Mouse (Mus musculus): ENCODE data around the gene Cyth2. TPM values are rescaled to one million over a fixed set of nuclear protein-coding genes. Genes with fewer than 3 reads are reported as not detected.

The Cyth2 gene
- polyA plus RNA-seq, 1 experiment: 157 TPM

- Histone ChIP-seq H3K36me3 (replicated peaks; ENCODE audit: low read length) (no peaks in the 10 kb centered on the region), H3K4me3 (replicated peaks) (no peak overlapping the region), H3K27me3 (replicated peaks) (peaks cover 96% of the 10 kb centered on the region), H3K9me3 (peaks cover 12% of the 10 kb centered on the region), H3K4me1 (peaks cover 46% of the 10 kb centered on the region)
- TF ChIP-seq GATA1 (IDR thresholded peaks at IDR 0.05; ENCODE audit: borderline replicate concordance, low read length): no peak
- no peak for TF ChIP-seq FLI1 (IDR thresholded peaks at IDR 0.05; ENCODE audit: low read length)
Observed at GRCm38 (mm10) chr7:45786661-45787413, 27.5 kb downstream of the Cyth2 start.

- H3K4me1 ChIP-seq: peaks cover 45% of the 10 kb centered on the region
- TF ChIP-seq FLI1 (IDR thresholded peaks at IDR 0.05; ENCODE audit: low read length) (no peak), GATA1 (IDR thresholded peaks at IDR 0.05; ENCODE audit: borderline replicate concordance, low read length) (no peak)
- no peaks in the 10 kb centered on the region for H3K36me3 ChIP-seq (replicated peaks; ENCODE audit: low read length)
- H3K9me3 ChIP-seq: peaks cover 12% of the 10 kb centered on the region
- H3K4me3 ChIP-seq (replicated peaks): no peak overlapping the region
- peaks cover 96% of the 10 kb centered on the region for H3K27me3 ChIP-seq (replicated peaks)
Observed at GRCm38 (mm10) chr7:45786136-45786578, 28.2 kb downstream of the Cyth2 start.

GRCm38 (mm10) chr7:45785388-45786135 is 28.8 kb downstream of the Cyth2 start:
- peaks cover 9% of the 10 kb centered on the region for H3K9me3 ChIP-seq
- H3K27me3 ChIP-seq (replicated peaks): peaks cover 96% of the 10 kb centered on the region
- H3K4me3 ChIP-seq (replicated peaks): no peak overlapping the region
- peaks cover 50% of the 10 kb centered on the region for H3K4me1 ChIP-seq
- H3K36me3 ChIP-seq (replicated peaks; ENCODE audit: low read length): no peaks in the 10 kb centered on the region
- TF ChIP-seq FLI1 (IDR thresholded peaks at IDR 0.05; ENCODE audit: low read length) (no peak), GATA1 (IDR thresholded peaks at IDR 0.05; ENCODE audit: borderline replicate concordance, low read length) (no peak)

DNA sequence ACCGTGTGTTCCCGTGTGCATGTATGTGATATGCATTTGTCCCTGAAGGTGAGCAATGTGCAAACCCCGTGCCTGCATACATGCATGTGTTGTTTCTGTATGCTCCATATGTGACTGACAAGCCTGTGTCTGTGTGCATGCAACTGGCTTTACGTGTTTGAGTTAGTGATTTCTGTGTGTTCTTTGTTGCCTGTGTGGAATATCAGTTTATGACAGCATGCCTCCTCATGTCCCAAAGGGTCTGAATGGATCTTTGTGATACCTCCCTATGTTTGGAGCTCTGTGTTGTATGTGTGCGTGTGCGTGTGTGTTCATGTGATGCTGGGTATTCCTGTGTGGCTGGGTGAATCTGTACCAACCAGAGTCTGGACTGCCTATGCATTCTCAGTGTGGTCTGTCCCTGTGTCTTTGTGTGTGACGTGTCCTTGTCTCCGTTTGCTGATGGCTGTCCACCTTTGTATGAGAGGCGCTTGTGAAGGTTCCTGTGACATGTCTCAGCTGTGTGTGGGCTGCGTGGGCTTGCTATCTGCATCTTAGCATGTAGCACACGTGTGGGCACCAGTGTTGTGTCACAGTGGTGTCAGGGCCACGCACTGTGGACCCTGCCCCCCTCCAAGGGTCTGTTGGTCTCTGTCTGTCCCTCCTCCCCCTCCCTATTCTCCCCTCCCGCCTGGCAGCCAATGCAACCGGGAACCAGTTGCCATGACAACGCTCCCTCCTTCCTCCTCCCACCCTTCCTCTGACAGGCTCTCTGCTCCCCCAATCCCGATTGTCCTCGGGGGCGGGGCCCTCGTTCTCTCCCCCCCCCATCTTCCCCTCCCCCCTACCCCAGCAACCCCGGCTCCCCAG is 29.6 kb downstream of the Cyth2 start, which contains the start of gene Sult2b1:
Gene Sult2b1, minus strand, starts transcription at position 146 of the 849 bp plus-strand sequence.
- Histone ChIP-seq H3K36me3 (replicated peaks; ENCODE audit: low read length) (no peaks in the 10 kb centered on the region), H3K4me3 (replicated peaks) (peak within 1 kb of the TSS; percentile 92), H3K9me3 (peaks cover 1% of the 10 kb centered on the region; the same call in 1 of the 2 replicates), H3K4me1 (peaks cover 50% of the 10 kb centered on the region), H3K27me3 (replicated peaks) (peaks cover 92% of the 10 kb centered on the region)
- TF ChIP-seq GATA1 (IDR thresholded peaks at IDR 0.05; ENCODE audit: borderline replicate concordance, low read length): no peak

DNA sequence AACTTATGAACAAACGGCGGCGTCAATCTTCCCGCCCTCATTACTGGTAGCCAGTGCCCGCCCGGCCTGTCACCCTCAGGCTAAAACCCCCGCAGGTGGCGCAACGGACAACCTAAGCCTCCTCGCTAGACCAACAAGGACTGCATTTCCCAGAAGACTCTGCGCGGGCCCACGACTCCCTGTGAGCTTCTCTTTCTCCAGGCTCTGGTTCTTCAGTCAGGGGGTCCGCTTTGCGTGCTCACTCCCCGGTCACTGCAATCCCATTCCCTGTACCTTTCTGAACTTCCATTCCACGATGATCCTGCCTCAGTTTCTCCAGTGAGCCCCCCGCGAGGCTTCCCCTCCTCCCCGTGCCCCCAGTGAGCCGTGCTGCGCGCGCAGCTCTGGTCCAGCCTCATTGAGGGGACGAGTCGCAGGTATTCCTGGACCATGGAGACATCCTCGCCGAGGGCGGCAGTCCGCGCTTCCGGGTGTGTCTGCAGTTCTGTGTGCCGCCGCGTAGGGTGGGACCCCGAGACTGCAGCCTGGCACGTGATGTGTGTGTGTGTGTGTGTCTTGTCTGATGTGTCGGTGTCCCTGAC is 30.8 kb downstream of the Cyth2 start, which contains the start of gene Lmtk3:
Gene Lmtk3, plus strand, starts transcription at position 228 of the 581 bp plus-strand sequence.
- H3K36me3 ChIP-seq (replicated peaks; ENCODE audit: low read length): no peaks in the 10 kb centered on the region
- peaks cover 61% of the 10 kb centered on the region for H3K4me1 ChIP-seq
- H3K9me3 ChIP-seq: no peaks in the 10 kb centered on the region
- peaks cover 92% of the 10 kb centered on the region for H3K27me3 ChIP-seq (replicated peaks)
- peak within 1 kb of the TSS; percentile 92 for H3K4me3 ChIP-seq (replicated peaks)
- TF ChIP-seq FLI1 (IDR thresholded peaks at IDR 0.05; ENCODE audit: low read length) (no peak), GATA1 (IDR thresholded peaks at IDR 0.05; ENCODE audit: borderline replicate concordance, low read length) (no peak)

- no peaks in the 10 kb centered on the region for H3K9me3 ChIP-seq
- no peaks in the 10 kb centered on the region for H3K36me3 ChIP-seq (replicated peaks; ENCODE audit: low read length)
- H3K27me3 ChIP-seq (replicated peaks): peaks cover 86% of the 10 kb centered on the region
- no peak for TF ChIP-seq FLI1 (IDR thresholded peaks at IDR 0.05; ENCODE audit: low read length)
- TF ChIP-seq GATA1 (IDR thresholded peaks at IDR 0.05; ENCODE audit: borderline replicate concordance, low read length): no peak
- H3K4me3 ChIP-seq (replicated peaks): no peak overlapping the region
- peaks cover 61% of the 10 kb centered on the region for H3K4me1 ChIP-seq
Observed at GRCm38 (mm10) chr7:45782271-45782670, 32.1 kb downstream of the Cyth2 start.

GRCm38 (mm10) chr7:45779081-45779641 is 35.2 kb downstream of the Cyth2 start:
- peaks cover 12% of the 10 kb centered on the region for H3K9me3 ChIP-seq
- peaks cover 32% of the 10 kb centered on the region for H3K4me1 ChIP-seq
- H3K4me3 ChIP-seq (replicated peaks): peak overlapping the region; percentile 68
- H3K36me3 ChIP-seq (replicated peaks; ENCODE audit: low read length): no peaks in the 10 kb centered on the region
- TF ChIP-seq FLI1 (IDR thresholded peaks at IDR 0.05; ENCODE audit: low read length) (no peak), GATA1 (IDR thresholded peaks at IDR 0.05; ENCODE audit: borderline replicate concordance, low read length) (no peak)
- H3K27me3 ChIP-seq (replicated peaks): peaks cover 80% of the 10 kb centered on the region

DNA sequence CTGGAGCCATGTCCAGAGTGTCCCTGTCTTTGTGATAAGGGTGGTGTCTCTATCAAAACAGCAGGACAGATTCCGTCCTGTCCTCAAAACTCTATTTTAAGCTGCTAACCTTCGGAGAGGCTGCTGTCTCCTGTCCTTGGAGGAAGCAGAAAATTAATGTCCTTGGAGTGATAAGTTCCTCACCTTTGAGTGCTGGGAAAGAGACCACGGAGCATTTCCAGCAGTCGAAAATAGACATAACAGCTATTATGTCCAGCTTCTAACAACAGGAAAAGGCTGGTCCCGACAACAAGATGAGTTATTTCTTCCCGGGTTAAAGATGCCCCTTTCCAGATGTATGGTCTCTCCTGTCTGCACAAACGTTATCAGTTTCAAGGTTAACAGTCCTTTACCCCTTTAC is 39.1 kb downstream of the Cyth2 start:
- TF ChIP-seq FLI1 (IDR thresholded peaks at IDR 0.05; ENCODE audit: low read length) (no peak), GATA1 (IDR thresholded peaks at IDR 0.05; ENCODE audit: borderline replicate concordance, low read length) (no peak)
- H3K4me3 ChIP-seq (replicated peaks): no peak overlapping the region
- peaks cover 67% of the 10 kb centered on the region for H3K27me3 ChIP-seq (replicated peaks)
- peaks cover 32% of the 10 kb centered on the region for H3K4me1 ChIP-seq
- H3K36me3 ChIP-seq (replicated peaks; ENCODE audit: low read length): no peaks in the 10 kb centered on the region
- H3K9me3 ChIP-seq: peaks cover 12% of the 10 kb centered on the region

- H3K27me3 ChIP-seq (replicated peaks): peaks cover 55% of the 10 kb centered on the region
- H3K4me1 ChIP-seq: peaks cover 26% of the 10 kb centered on the region
- no peak overlapping the region for H3K4me3 ChIP-seq (replicated peaks)
- TF ChIP-seq GATA1 (IDR thresholded peaks at IDR 0.05; ENCODE audit: borderline replicate concordance, low read length) (no peak), FLI1 (IDR thresholded peaks at IDR 0.05; ENCODE audit: low read length) (no peak)
- H3K9me3 ChIP-seq: peaks cover 20% of the 10 kb centered on the region
- H3K36me3 ChIP-seq (replicated peaks; ENCODE audit: low read length): no peaks in the 10 kb centered on the region
Observed at GRCm38 (mm10) chr7:45771101-45771500, 43.3 kb downstream of the Cyth2 start.
